Mouse (Mus musculus): ENCODE results near the gene Scgb1c1. TPM values are rescaled to one million over a fixed set of nuclear protein-coding genes. Genes with fewer than 3 reads are reported as not detected.
A peak's percentile ranks its signal among the peaks of the same experiment; 100 is the strongest.

The Scgb1c1 gene
- polyA plus RNA-seq, 1 experiment from 2014 or later, result not detected

DNA sequence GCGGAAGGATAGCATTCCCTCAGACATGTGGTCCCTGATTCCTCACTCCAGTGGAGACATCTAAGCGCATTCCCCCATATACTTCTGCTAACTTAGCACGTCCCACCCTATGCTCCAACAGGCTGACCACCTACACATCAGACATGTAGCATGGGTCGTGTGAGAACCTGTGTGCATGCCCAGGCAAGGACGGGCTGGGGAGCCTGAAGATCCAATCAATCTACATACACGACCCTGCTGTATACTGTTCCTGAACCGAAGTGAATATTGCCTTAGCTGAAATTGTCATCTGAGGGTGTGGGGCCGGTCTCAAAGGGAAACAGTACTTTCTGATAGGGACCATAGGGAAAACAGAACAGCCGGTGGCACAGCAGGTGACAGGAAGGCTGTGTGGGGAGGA lies 9.8 kb downstream of the Scgb1c1 start:
- 71% methylated on average over 9 of the region's 9 CpGs for WGBS

DNA sequence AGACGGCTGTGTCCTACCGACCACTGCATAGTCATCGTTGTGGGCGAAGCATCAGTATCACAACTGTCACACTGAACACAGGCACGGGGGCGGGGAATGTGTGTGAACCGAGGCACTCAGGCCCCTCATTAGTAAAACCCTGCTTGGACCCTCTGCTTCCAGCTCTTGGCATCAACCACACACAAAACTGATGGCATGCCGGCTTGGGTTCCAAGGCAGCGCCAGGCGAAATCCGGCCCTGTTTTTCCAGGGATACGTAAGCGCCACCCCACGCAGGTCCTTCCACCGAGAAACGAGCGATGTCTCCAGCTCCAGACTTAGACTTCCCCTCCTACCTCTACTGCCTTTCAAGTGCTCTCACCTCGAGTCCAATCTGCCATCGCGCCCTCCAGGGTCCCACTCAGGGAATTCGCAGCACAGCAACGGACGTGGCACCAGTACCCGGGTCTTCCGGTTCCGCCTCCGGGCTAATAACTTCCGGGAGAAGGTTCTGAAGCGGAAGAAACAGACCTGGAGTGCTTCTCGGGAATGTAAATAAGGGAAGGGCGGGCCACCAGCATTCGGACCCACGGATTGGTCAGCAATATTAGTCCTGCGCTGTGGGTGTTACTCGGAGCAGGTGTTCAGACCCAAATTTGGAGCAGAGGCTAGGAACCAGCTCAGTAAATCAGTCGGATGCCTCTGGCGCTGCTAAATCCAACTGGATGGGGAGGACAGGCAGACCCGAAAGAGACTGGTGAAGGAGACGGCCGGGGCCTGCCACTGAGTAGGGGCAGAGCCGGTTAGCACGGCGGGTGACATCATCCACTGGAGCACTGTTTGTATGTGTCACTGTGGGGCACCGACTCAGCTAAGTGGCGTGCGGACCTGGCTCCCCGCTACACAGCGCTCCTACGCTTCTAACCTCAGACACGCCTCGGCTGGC lies 10.8 kb downstream of the Scgb1c1 start, which contains the start of gene Gm45785:
Gene Gm45785, minus strand, starts transcription at position 472 of the 925 bp plus-strand sequence.
- Histone ChIP-seq H3K36me3 (ENCODE audit: insufficient read depth, low read length) (peaks cover 56% of the 10 kb centered on the region), H3K4me2 (replicated peaks; ENCODE audit: low read depth, low read length) (peak within 1 kb of the TSS; percentile 99), H3K4me1 (ENCODE audit: insufficient read depth, low read length) (peaks cover 20% of the 10 kb centered on the region), H3K27ac (ENCODE audit: low read length) (peak within 1 kb of the TSS; percentile 91), H3K9ac (replicated peaks; ENCODE audit: low read length) (peak within 1 kb of the TSS; percentile 93), H3K27me3 (ENCODE audit: insufficient read depth, low read length) (no peaks in the 10 kb centered on the region), H3K4me3 (ENCODE audit: low read length) (peak within 1 kb of the TSS; percentile 92), H3K9me3 (ENCODE audit: low read length) (no peaks in the 10 kb centered on the region)
- ATAC-seq (ENCODE audit: low FRiP score, low TSS enrichment), result peak; percentile 84
- 1% methylated on average over 50 of the region's 51 CpGs for WGBS

More for the DNA sequence above, 9.8 kb downstream of the Scgb1c1 start:
- ATAC-seq (ENCODE audit: low FRiP score, low TSS enrichment), result no peak
- H3K4me3 ChIP-seq (ENCODE audit: low read length), result peak overlapping the region; percentile 92
- H3K4me2 ChIP-seq (replicated peaks; ENCODE audit: low read depth, low read length), result peak overlapping the region; percentile 99
- H3K4me1 ChIP-seq (ENCODE audit: insufficient read depth, low read length), result peaks cover 20% of the 10 kb centered on the region
- H3K27ac ChIP-seq (ENCODE audit: low read length), result no peak overlapping the region
- H3K9ac ChIP-seq (replicated peaks; ENCODE audit: low read length), result peak overlapping the region; percentile 93
- no peaks in the 10 kb centered on the region for H3K9me3 ChIP-seq (ENCODE audit: low read length)
- H3K36me3 ChIP-seq (ENCODE audit: insufficient read depth, low read length), result peaks cover 47% of the 10 kb centered on the region
- no peaks in the 10 kb centered on the region for H3K27me3 ChIP-seq (ENCODE audit: insufficient read depth, low read length)

DNA sequence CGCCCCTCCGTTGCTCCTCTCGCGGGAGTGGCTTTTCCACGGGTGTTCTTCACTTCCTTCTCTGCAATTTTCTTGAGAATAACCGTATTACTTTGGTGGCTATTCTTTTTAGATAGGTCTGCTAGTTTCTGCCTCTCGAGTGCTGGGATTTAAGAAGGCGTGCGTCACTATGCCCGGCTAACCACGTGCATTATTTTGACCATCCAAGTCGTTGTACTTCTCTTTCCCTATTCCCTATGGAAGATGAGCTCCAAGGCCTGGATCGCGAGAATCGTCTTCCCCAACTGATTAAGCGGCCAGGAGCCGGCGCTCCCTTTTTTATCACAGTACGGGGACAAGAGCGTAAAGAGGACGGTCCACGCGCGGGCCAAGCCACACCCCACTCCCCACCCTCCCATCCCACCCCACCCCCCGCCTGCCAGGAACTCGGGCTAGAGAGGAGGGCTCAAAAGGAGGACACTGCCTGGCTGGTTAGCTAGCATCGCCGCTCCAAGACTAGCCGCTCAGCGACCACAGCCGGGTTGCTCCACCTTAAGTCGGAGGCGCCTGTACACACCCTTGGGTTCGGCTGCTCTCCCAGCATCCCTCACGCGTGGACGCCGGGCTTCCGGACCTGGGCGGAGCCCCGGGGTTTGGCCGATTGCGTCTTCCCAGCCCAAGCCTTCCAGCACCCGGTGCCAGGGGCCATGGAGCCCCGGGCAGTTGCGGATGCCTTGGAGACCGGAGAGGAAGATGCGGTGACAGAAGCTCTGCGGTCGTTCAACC lies 11.6 kb downstream of the Scgb1c1 start, which contains the start of gene Ric8a:
Gene Ric8a, plus strand, starts transcription at position 173 of the 765 bp plus-strand sequence.
- Histone ChIP-seq H3K27me3 (ENCODE audit: insufficient read depth, low read length) (no peaks in the 10 kb centered on the region), H3K36me3 (ENCODE audit: insufficient read depth, low read length) (peaks cover 57% of the 10 kb centered on the region), H3K4me2 (replicated peaks; ENCODE audit: low read depth, low read length) (peak within 1 kb of the TSS; percentile 99), H3K27ac (ENCODE audit: low read length) (peak within 1 kb of the TSS; percentile 91), H3K9ac (replicated peaks; ENCODE audit: low read length) (peak within 1 kb of the TSS; percentile 93), H3K4me3 (ENCODE audit: low read length) (peak within 1 kb of the TSS; percentile 92), H3K4me1 (ENCODE audit: insufficient read depth, low read length) (peaks cover 20% of the 10 kb centered on the region), H3K9me3 (ENCODE audit: low read length) (no peaks in the 10 kb centered on the region)
- under 1% methylated on average over 50 of the region's 50 CpGs for WGBS
- ATAC-seq (ENCODE audit: low FRiP score, low TSS enrichment), result peak; percentile 86

DNA sequence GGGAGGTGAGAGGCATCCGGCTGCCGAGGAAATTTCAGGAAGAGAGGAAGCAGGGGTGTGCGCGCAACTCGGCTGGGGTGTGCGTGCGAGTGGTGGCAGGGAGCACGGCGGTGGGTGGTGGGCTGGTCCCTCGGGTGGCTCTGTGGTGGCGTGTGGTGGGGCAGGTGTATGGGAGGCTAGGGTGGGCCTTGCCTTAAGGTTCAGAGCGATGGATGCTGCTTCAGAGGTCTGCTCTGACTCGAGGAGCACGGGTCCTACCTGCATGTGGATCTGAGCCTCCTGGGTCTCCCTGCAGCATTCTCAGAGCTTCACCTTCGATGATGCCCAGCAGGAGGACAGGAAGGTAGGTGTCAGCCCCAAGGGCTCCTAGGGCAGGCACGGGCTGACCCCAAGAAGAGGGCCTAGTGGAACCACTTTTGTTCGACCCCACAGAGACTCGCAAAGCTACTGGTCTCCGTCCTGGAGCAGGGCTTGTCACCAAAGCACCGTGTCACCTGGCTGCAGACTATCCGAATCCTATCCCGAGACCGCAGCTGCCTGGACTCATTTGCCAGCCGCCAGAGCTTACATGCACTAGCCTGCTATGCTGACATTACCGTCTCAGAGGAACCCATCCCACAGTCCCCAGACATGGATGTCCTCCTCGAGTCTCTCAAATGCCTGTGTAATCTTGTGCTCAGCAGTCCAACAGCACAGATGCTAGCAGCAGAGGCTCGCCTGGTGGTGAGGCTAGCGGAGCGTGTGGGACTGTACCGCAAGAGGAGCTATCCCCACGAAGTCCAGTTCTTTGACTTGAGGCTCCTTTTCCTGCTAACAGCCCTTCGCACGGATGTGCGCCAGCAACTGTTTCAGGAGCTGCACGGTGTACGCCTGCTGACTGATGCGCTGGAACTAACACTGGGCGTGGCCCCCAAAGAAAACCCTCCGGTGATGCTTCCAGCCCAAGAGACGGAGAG lies 12.5 kb downstream of the Scgb1c1 start, which contains the start of gene Bet1l:
Gene Bet1l, minus strand, starts transcription at position 28 of the 956 bp plus-strand sequence.
- H3K9me3 ChIP-seq (ENCODE audit: low read length), result no peaks in the 10 kb centered on the region
- 31% methylated on average over 40 of the region's 40 CpGs for WGBS
- ATAC-seq (ENCODE audit: low FRiP score, low TSS enrichment), result peak; percentile 39; the same call in 1 of the 2 replicates
- peaks cover 58% of the 10 kb centered on the region for H3K36me3 ChIP-seq (ENCODE audit: insufficient read depth, low read length)
- no peaks in the 10 kb centered on the region for H3K27me3 ChIP-seq (ENCODE audit: insufficient read depth, low read length)
- H3K27ac ChIP-seq (ENCODE audit: low read length), result peak within 1 kb of the TSS; percentile 91
- peak within 1 kb of the TSS; percentile 93 for H3K9ac ChIP-seq (replicated peaks; ENCODE audit: low read length)
- peak within 1 kb of the TSS; percentile 92 for H3K4me3 ChIP-seq (ENCODE audit: low read length)
- H3K4me1 ChIP-seq (ENCODE audit: insufficient read depth, low read length), result peaks cover 20% of the 10 kb centered on the region
- H3K4me2 ChIP-seq (replicated peaks; ENCODE audit: low read depth, low read length), result peak within 1 kb of the TSS; percentile 99

DNA sequence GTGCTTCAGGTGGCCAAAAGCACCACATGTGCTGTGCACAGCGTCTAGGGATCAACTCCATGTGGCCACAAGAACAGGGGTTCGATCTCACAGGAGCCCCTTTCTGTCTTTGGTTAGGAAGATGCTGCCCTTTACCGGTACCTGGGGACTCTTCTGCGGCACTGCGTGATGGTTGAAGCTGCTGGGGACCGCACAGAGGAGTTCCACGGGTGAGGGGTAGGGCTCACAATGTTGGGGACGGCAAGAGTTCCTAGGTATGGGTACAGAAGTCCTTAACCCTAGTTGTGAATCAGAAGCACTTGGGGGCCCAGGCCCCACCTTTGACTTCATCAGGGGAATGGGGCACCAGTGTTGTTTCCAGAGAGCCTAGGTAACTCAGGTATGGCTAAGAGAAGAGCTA lies 13.4 kb downstream of the Scgb1c1 start:
- Histone ChIP-seq H3K4me2 (replicated peaks; ENCODE audit: low read depth, low read length) (peak overlapping the region; percentile 99), H3K27ac (ENCODE audit: low read length) (no peak overlapping the region), H3K27me3 (ENCODE audit: insufficient read depth, low read length) (no peaks in the 10 kb centered on the region), H3K9ac (replicated peaks; ENCODE audit: low read length) (peak overlapping the region; percentile 93; the same call in 1 of the 2 replicates), H3K9me3 (ENCODE audit: low read length) (no peaks in the 10 kb centered on the region), H3K4me3 (ENCODE audit: low read length) (peak overlapping the region; percentile 92; the same call in 1 of the 2 replicates), H3K36me3 (ENCODE audit: insufficient read depth, low read length) (peaks cover 58% of the 10 kb centered on the region), H3K4me1 (ENCODE audit: insufficient read depth, low read length) (peaks cover 20% of the 10 kb centered on the region)
- WGBS, result 94% methylated on average over 8 of the region's 8 CpGs
- ATAC-seq (ENCODE audit: low FRiP score, low TSS enrichment), result no peak

DNA sequence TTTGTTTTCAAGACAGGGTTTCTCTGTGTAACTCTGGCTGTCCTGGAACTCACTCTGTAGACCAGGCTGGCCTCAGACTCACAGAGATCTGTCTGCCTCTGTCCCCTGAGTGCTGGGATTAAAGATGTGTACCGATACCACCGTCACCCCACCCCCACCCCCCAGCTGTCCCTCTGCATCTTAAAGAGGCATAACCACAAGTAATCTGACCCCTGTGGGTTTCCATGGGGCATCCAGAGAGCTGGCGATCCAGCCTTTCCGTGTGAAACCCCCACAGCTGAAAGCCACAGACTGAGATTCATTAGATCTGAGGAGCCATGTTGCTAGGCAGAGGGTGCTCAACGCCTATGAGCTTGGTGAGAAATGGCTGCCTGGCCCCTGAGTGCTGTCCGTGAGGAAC lies 14.7 kb downstream of the Scgb1c1 start:
- peaks cover 18% of the 10 kb centered on the region for H3K4me1 ChIP-seq (ENCODE audit: insufficient read depth, low read length)
- H3K4me2 ChIP-seq (replicated peaks; ENCODE audit: low read depth, low read length), result no peak overlapping the region
- no peaks in the 10 kb centered on the region for H3K27me3 ChIP-seq (ENCODE audit: insufficient read depth, low read length)
- no peak overlapping the region for H3K4me3 ChIP-seq (ENCODE audit: low read length)
- no peaks in the 10 kb centered on the region for H3K9me3 ChIP-seq (ENCODE audit: low read length)
- no peak overlapping the region for H3K27ac ChIP-seq (ENCODE audit: low read length)
- ATAC-seq (ENCODE audit: low FRiP score, low TSS enrichment), result no peak
- no peak overlapping the region for H3K9ac ChIP-seq (replicated peaks; ENCODE audit: low read length)
- WGBS, result 68% methylated on average over 6 of the region's 6 CpGs
- peaks cover 63% of the 10 kb centered on the region for H3K36me3 ChIP-seq (ENCODE audit: insufficient read depth, low read length)

DNA sequence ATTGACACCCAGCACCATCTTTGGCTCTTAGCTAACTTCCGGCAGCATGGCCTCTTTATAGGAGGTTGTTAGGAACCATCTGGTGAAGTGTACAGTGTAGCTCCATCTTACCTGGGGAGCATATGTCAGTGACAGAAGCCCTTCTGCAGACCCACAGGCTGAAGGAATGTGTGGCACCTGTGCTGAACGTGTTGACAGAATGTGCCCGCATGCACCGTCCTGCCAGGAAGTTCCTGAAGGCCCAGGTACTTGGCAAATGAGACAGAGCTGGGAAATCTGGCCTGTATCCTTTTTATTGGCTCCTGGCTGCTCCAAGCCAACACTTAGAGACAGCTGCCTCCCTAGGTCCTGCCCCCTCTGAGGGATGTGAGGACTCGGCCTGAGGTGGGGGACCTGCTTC lies 15.4 kb downstream of the Scgb1c1 start:
- Histone ChIP-seq H3K9me3 (ENCODE audit: low read length) (no peaks in the 10 kb centered on the region), H3K27me3 (ENCODE audit: insufficient read depth, low read length) (no peaks in the 10 kb centered on the region), H3K9ac (replicated peaks; ENCODE audit: low read length) (no peak overlapping the region), H3K36me3 (ENCODE audit: insufficient read depth, low read length) (peaks cover 63% of the 10 kb centered on the region), H3K27ac (ENCODE audit: low read length) (no peak overlapping the region), H3K4me1 (ENCODE audit: insufficient read depth, low read length) (peaks cover 12% of the 10 kb centered on the region), H3K4me2 (replicated peaks; ENCODE audit: low read depth, low read length) (no peak overlapping the region), H3K4me3 (ENCODE audit: low read length) (no peak overlapping the region)
- no peak for ATAC-seq (ENCODE audit: low FRiP score, low TSS enrichment)
- WGBS, result 87% methylated on average over 5 of the region's 5 CpGs

DNA sequence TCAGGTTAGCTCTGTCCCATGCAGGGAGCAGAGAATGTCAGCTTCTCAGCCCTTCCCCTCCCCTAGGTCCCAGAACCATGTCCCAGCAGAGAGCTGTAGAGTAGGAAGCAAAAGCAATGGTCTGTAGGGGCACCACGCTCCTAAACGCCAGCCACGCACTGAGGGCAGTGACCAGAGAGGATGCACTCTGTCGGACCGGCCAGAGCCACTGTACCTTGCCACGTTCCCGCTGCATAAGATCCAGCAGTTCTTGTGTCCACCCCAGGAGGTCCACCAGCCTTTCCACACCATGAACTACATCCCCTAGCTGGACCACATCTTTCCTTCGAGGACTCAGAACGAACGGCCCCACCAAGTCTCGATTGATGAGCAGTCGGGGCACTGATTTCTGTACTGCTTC lies 19.4 kb downstream of the Scgb1c1 start:
- Histone ChIP-seq H3K4me3 (ENCODE audit: low read length) (no peak overlapping the region), H3K27ac (ENCODE audit: low read length) (no peak overlapping the region), H3K36me3 (ENCODE audit: insufficient read depth, low read length) (peaks cover 55% of the 10 kb centered on the region), H3K27me3 (ENCODE audit: insufficient read depth, low read length) (no peaks in the 10 kb centered on the region), H3K9ac (replicated peaks; ENCODE audit: low read length) (no peak overlapping the region), H3K9me3 (ENCODE audit: low read length) (no peaks in the 10 kb centered on the region), H3K4me1 (ENCODE audit: insufficient read depth, low read length) (no peaks in the 10 kb centered on the region), H3K4me2 (replicated peaks; ENCODE audit: low read depth, low read length) (no peak overlapping the region)
- ATAC-seq (ENCODE audit: low FRiP score, low TSS enrichment), result no peak
- WGBS, result 84% methylated on average over 12 of the region's 12 CpGs

DNA sequence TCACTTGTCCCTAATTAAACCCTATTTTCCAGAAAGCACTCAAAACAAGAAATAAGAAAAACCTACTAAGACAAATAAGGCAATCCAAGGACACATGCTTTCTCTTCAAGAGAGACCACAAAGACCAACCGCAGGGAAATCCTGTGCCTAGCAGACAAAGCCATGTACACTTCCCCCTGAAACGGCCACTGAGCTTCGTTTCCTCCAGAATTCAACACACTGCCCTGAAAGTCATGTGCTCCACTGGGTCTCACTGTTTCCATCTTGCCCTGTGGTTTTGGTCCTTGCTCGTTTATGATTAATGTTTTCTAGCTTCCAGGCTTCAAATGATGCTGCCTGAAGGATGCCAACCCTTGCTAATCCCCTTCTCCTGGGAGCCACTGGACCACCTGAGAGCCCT lies 28.9 kb downstream of the Scgb1c1 start:
- H3K27me3 ChIP-seq (ENCODE audit: insufficient read depth, low read length), result no peaks in the 10 kb centered on the region
- no peaks in the 10 kb centered on the region for H3K4me1 ChIP-seq (ENCODE audit: insufficient read depth, low read length)
- H3K27ac ChIP-seq (ENCODE audit: low read length), result no peak overlapping the region
- no peak overlapping the region for H3K4me3 ChIP-seq (ENCODE audit: low read length)
- no peak overlapping the region for H3K9ac ChIP-seq (replicated peaks; ENCODE audit: low read length)
- 87% methylated on average over 4 of the region's 4 CpGs for WGBS
- peaks cover 16% of the 10 kb centered on the region; the same call in 1 of the 2 replicates for H3K36me3 ChIP-seq (ENCODE audit: insufficient read depth, low read length)
- no peak for ATAC-seq (ENCODE audit: low FRiP score, low TSS enrichment)
- no peaks in the 10 kb centered on the region for H3K9me3 ChIP-seq (ENCODE audit: low read length)
- no peak overlapping the region for H3K4me2 ChIP-seq (replicated peaks; ENCODE audit: low read depth, low read length)
